Mouse (Mus musculus) brain, embryonic 14.5 days (tissue): Measurements from ENCODE around the gene Rin3. TPM values are rescaled to one million over a fixed set of nuclear protein-coding genes. Genes with fewer than 3 reads are reported as not detected.
A peak's percentile ranks its signal among the peaks of the same experiment; 100 is the strongest.

Experiments
- DNase-seq: peaks from one replicate; pipeline ENCODE4 v3.0.0-alpha.2; 2011; ENCODE audit warnings: low read depth
- CTCF ChIP-seq: fragments of 200-500 bp; IDR thresholded peaks from 2 replicates; pipeline ENCODE4 v1.5.1; 2012; ENCODE audit warnings: inconsistent platforms, mild to moderate bottlenecking, moderate library complexity, borderline replicate concordance; ENCODE audit not compliant: insufficient read depth, insufficient read length; ENCODE audit errors: extremely low read depth
- POLR2A ChIP-seq: fragments of 200-500 bp; IDR thresholded peaks from 2 replicates; pipeline ENCODE4 v1.6.1; 2012; ENCODE audit warnings: mild to moderate bottlenecking, inconsistent platforms, borderline replicate concordance; ENCODE audit not compliant: poor library complexity, insufficient read depth, insufficient read length, severe bottlenecking; ENCODE audit errors: extremely low read depth
- polyA plus RNA-seq: library from polyadenylated mRNA; depleted of rRNA; stranded (reverse); fragments of >200 nt; gene quantifications from 2 replicates; pipeline ENCODE4 v1.2.3, GENCODE M21; 2012; rRNA removed

The Rin3 gene
- polyA plus RNA-seq, 1 experiment, result 4.2 TPM

DNA sequence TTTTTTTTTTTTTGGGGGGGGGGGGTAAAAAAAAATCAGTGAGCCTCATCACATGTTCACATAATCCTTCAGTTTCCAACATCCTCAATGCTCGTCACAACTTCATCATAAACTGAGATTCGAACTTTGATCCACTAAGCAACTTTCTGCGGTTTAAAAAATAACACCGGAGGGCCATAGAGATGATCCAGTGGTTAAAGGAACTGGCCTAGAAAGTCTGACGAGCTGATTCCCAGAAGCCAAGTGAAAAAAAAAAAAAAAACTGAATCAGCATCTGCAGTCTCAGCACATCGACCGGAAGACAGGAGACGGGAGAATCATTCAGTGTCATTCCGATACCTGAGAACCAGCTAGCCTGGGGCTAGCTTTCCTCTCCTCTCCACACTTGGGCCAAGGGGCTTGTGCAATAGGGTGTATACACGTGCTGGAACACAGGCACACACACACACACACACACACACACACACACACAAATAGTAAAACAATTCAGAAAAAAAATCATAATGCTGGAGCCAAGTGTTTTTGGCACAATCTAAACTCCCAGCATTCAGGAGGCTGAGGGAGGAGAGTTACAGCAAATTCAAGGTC lies 154.2 kb downstream of the Rin3 start:
- DNase-seq, result no peak
- TF ChIP-seq POLR2A, result no peak
- TF ChIP-seq CTCF, result no peak

DNA sequence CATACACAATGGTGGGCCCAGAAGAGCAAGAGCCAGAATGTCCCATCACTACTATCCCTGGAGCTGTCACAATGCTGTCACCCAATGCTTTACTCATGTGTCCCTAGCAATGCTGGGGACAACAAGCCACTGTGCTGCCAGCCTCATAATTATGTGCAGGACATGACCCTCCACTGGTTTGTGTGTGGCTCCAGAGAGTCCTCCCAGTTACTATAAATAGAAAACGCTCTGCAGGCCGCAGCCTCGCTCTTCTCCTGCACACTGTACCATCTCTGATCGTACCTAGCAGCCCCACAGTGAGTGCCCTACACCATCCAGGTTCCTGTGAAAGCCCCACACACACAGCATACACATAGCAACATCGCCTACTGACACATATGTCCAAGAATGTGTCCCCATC lies 155.1 kb downstream of the Rin3 start:
- TF ChIP-seq POLR2A (no peak), CTCF (no peak)
- no peak for DNase-seq

DNA sequence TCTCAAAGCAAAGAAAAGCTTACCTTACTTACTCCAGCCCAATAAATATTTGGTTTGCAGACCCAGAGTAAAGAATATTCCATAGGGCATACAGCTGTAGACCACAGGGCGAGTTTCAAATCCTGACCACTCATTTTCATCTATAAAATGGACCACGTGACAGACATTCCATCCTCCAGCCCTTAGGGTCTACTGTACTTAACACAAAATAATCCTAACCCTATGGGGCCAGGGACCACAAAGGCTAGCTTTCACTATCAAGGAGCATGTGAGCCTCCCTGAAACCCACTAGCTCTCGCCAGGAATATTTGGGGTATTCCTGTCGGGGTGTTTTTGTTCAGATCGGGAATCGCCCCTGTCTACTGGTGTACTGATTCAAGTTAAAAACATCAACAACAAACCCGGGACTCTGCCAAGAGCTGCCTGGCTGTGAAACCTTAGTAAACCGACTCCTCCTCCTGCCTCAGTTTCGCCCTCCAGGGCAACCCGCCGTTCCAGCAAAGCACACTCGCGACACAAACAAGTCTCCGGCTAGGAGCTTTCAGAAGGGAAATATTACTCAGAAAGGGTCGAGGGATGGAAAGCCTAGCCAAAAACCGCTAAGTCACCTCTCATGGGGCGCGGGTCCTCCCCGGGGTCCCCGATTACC lies 156.3 kb downstream of the Rin3 start:
- no peak for DNase-seq
- TF ChIP-seq CTCF, result no peak
- no peak for TF ChIP-seq POLR2A

DNA sequence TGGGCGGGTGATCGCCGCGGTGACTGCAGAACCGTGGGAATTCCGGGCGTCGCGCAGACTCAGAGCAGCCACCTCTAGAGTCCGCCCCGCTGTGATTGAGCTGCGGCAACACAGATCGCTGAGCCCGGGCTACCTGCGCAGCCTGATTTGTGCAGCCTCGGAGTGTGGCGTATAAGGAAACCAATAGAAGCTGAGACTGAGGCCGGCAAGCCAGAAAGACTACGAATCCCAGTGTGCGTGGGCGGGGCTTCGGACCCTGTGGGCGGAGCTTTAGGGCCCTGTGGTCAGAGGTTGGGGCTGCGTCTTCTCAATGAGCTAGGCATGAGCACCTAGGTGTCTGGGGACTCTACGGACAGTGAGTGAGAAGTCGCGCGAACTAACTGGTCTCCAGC lies 156.8 kb downstream of the Rin3 start, which contains the start of gene Lgmn:
Gene Lgmn (minus strand): TSS at position 182 of the 392 bp plus-strand sequence.
- peak; percentile 99 for DNase-seq

More for the DNA sequence above, 156.8 kb downstream of the Rin3 start, which contains the start of gene Lgmn:
- TF ChIP-seq POLR2A, result peak; percentile 30; the same call in 1 of the 2 replicates
- TF ChIP-seq CTCF, result no peak

Other genes with a start within 250 kb of the Rin3 start
- gene Slc24a4, start 154.3 kb upstream of the Rin3 start, polyA plus RNA-seq, result 1.5 and 2.4 TPM in 2 replicates
- 47.2 and 61.8 TPM in 2 replicates for gene Lgmn, start 156.8 kb downstream of the Rin3 start, polyA plus RNA-seq
- gene Golga5, start 186.1 kb downstream of the Rin3 start, polyA plus RNA-seq, result 21.8 and 23.9 TPM in 2 replicates